Mouse (Mus musculus): ENCODE measurements at regions not wholly inside any gene's neighbourhood (a gene's known extent, or its start where the extent isn't known, plus 50 kb on each side); places are given as distances from the start of the nearest gene placed in this dataset.

- DNase-seq (ENCODE audit: extremely low read depth) = no peak
- no peak overlapping the region for H3K27ac ChIP-seq (ENCODE audit: insufficient read depth, low read depth)
- no peaks in the 10 kb centered on the region for H3K79me2 ChIP-seq (replicated peaks; ENCODE audit: control insufficient read depth, extremely low read depth, insufficient read depth, poor library complexity, severe bottlenecking)
- dilution Hi-C loops (cut with MboI; ENCODE audit: extremely low pct_ligation_motif_present, extremely low pct_unique_long_range_greater_than_20kb, low sequenced_read_pairs) (no loop called here), in situ Hi-C loops (cut with MboI; ENCODE audit: low pct_ligation_motif_present, low pct_unique_long_range_greater_than_20kb, low sequenced_read_pairs) (no loop called here)
- peaks cover 0 to 14% of the 10 kb centered on the region in 2 experiments; a peak in 2 of 4 replicates for H3K4me1 ChIP-seq (ENCODE audit: control insufficient read depth in 1 of 2, insufficient read depth in 2 of 2)
- no peak overlapping the region for H3K4me2 ChIP-seq (ENCODE audit: insufficient read depth, low read depth, poor library complexity, severe bottlenecking)
- no peak overlapping the region for H3K4me3 ChIP-seq (replicated peaks in 1 of 3; ENCODE audit: low read depth in 2 of 3, low read length in 2 of 3, poor library complexity in 1 of 3)
- H3K27me3 ChIP-seq (replicated peaks) = no peaks in the 10 kb centered on the region
- H3K9ac ChIP-seq (ENCODE audit: insufficient read depth, low read depth) = no peak overlapping the region
- no peaks in the 10 kb centered on the region for H3K9me3 ChIP-seq (replicated peaks; ENCODE audit: low read length)
- no peak for TF ChIP-seq EP300 (IDR thresholded peaks at IDR 0.05; ENCODE audit: low read length)
- no peak for TF ChIP-seq E2F4 (IDR thresholded peaks at IDR 0.05; ENCODE audit: insufficient replicate concordance, low read depth, low read length)
- TF ChIP-seq CTCF (conservative IDR thresholded peaks at IDR 0.05 in 1 of 2, IDR thresholded peaks at IDR 0.05 in 1 of 2; ENCODE audit: low read depth in 2 of 2, low read length in 2 of 2) = no peak
- no peak for TF ChIP-seq MYC (IDR thresholded peaks at IDR 0.05; ENCODE audit: low read depth, low read length)
- no peak for TF ChIP-seq RCOR1 (conservative IDR thresholded peaks at IDR 0.05; ENCODE audit: low read depth, low read length)
- H3K36me3 ChIP-seq (replicated peaks in 1 of 2; ENCODE audit: control insufficient read depth in 1 of 2, insufficient read depth in 1 of 2, low read length in 1 of 2) = no peaks in the 10 kb centered on the region
These were observed 78.8 kb upstream of the Tbca start for GRCm38 (mm10) chr13:94709691-94710573.

- Histone ChIP-seq H3K9ac (ENCODE audit: insufficient read depth, low read depth) (no peak overlapping the region), H3K27ac (ENCODE audit: insufficient read depth, low read depth) (no peak overlapping the region), H3K27me3 (replicated peaks) (no peaks in the 10 kb centered on the region), H3K9me3 (replicated peaks; ENCODE audit: low read length) (no peaks in the 10 kb centered on the region), H3K36me3 (replicated peaks in 1 of 2; ENCODE audit: control insufficient read depth in 1 of 2, insufficient read depth in 1 of 2, low read length in 1 of 2) (no peaks in the 10 kb centered on the region), H3K4me2 (ENCODE audit: insufficient read depth, low read depth, poor library complexity, severe bottlenecking) (no peak overlapping the region), H3K79me2 (replicated peaks; ENCODE audit: control insufficient read depth, extremely low read depth, insufficient read depth, poor library complexity, severe bottlenecking) (no peaks in the 10 kb centered on the region), H3K4me1 (ENCODE audit: control insufficient read depth in 1 of 2, insufficient read depth in 2 of 2) (peaks cover 0 to 14% of the 10 kb centered on the region in 2 experiments; a peak in 2 of 4 replicates), H3K4me3 (replicated peaks in 1 of 3; ENCODE audit: low read depth in 2 of 3, low read length in 2 of 3, poor library complexity in 1 of 3) (no peak overlapping the region)
- no peak for DNase-seq (ENCODE audit: extremely low read depth)
- dilution Hi-C loops (cut with MboI; ENCODE audit: extremely low pct_ligation_motif_present, extremely low pct_unique_long_range_greater_than_20kb, low sequenced_read_pairs) = no loop called here
- in situ Hi-C loops (cut with MboI; ENCODE audit: low pct_ligation_motif_present, low pct_unique_long_range_greater_than_20kb, low sequenced_read_pairs) = no loop called here
- no peak for TF ChIP-seq RAD21 (IDR thresholded peaks at IDR 0.05; ENCODE audit: low read depth, low read length)
- no peak for TF ChIP-seq MAX (IDR thresholded peaks at IDR 0.05; ENCODE audit: low read length)
- TF ChIP-seq USF1 (IDR thresholded peaks at IDR 0.05; ENCODE audit: low read depth, low read length) = no peak
- TF ChIP-seq MAZ (IDR thresholded peaks at IDR 0.05; ENCODE audit: low read depth, low read length) = no peak
- no peak for TF ChIP-seq ELF1 (IDR thresholded peaks at IDR 0.05; ENCODE audit: low read depth, low read length)
- TF ChIP-seq BHLHE40 (IDR thresholded peaks at IDR 0.05; ENCODE audit: low read depth, low read length) = no peak
- TF ChIP-seq EP300 (IDR thresholded peaks at IDR 0.05; ENCODE audit: low read length) = no peak
- no peak for TF ChIP-seq ZC3H11A (IDR thresholded peaks at IDR 0.05; ENCODE audit: low read depth, low read length)
- TF ChIP-seq USF2 (conservative IDR thresholded peaks at IDR 0.05; ENCODE audit: low read depth, low read length) = no peak
- no peak for TF ChIP-seq NELFE (IDR thresholded peaks at IDR 0.05; ENCODE audit: low read depth, low read length)
- TF ChIP-seq ZKSCAN1 (IDR thresholded peaks at IDR 0.05; ENCODE audit: borderline replicate concordance, low read depth, low read length) = no peak
- no peak for TF ChIP-seq MYC (IDR thresholded peaks at IDR 0.05; ENCODE audit: low read depth, low read length)
- no peak for TF ChIP-seq MXI1 (IDR thresholded peaks at IDR 0.05; ENCODE audit: low read depth, low read length)
- no peak for TF ChIP-seq MEF2A (IDR thresholded peaks at IDR 0.05; ENCODE audit: borderline replicate concordance, low read depth, low read length)
- TF ChIP-seq UBTF (IDR thresholded peaks at IDR 0.05; ENCODE audit: low read depth, low read length) = no peak
- no peak for TF ChIP-seq MAFK (IDR thresholded peaks at IDR 0.05; ENCODE audit: insufficient replicate concordance, low read length)
These were observed 78.0 kb upstream of the Tbca start for GRCm38 (mm10) chr13:94710574-94711172.
